Mouse (Mus musculus): ENCODE measurements around the gene Tmem119. TPM values are rescaled to one million over a fixed set of nuclear protein-coding genes. Genes with fewer than 3 reads are reported as not detected.

Gene Tmem119
- polyA plus RNA-seq, 1 experiment from 2014 or later = 4.9 TPM

- WGBS = 42% methylated on average over 8 of the region's 8 CpGs
- Histone ChIP-seq H3K4me3 (no peak within 1 kb of the TSS), H3K27me3 (no peaks in the 10 kb centered on the region), H3K9ac (replicated peaks) (no peak within 1 kb of the TSS), H3K4me2 (replicated peaks) (no peak within 1 kb of the TSS), H3K4me1 (0 out of 2 replicates have a peak, but pooled peaks cover 5% of the 10 kb centered on the region), H3K36me3 (no peaks in the 10 kb centered on the region), H3K27ac (replicated peaks) (no peak within 1 kb of the TSS), H3K9me3 (no peaks in the 10 kb centered on the region)
- no peak for ATAC-seq (replicated peaks)
Observed at GRCm38 (mm10) chr5:113832490-113832901, 32.2 kb upstream of the Tmem119 start, which contains the start of gene Selplg. TSS of gene Selplg (minus strand) at chr5:113832644.

GRCm38 (mm10) chr5:113831741-113832140, 31.4 kb upstream of the Tmem119 start:
- 65% methylated on average over 3 of the region's 3 CpGs for WGBS
- no peaks in the 10 kb centered on the region for H3K27me3 ChIP-seq

GRCm38 (mm10) chr5:113830796-113831195, 30.5 kb upstream of the Tmem119 start:
- 92% methylated on average over 5 of the region's 5 CpGs for WGBS
- Histone ChIP-seq H3K36me3 (no peaks in the 10 kb centered on the region), H3K4me1 (0 out of 2 replicates have a peak, but pooled peaks cover 5% of the 10 kb centered on the region), H3K9me3 (no peaks in the 10 kb centered on the region), H3K4me2 (replicated peaks) (no peak overlapping the region), H3K27me3 (no peaks in the 10 kb centered on the region), H3K4me3 (no peak overlapping the region), H3K27ac (replicated peaks) (no peak overlapping the region), H3K9ac (replicated peaks) (no peak overlapping the region)
- ATAC-seq (replicated peaks) = no peak

More at GRCm38 (mm10) chr5:113831741-113832140, 31.4 kb upstream of the Tmem119 start:
- Histone ChIP-seq H3K9ac (replicated peaks) (no peak overlapping the region), H3K4me1 (0 out of 2 replicates have a peak, but pooled peaks cover 5% of the 10 kb centered on the region), H3K4me2 (replicated peaks) (no peak overlapping the region), H3K36me3 (no peaks in the 10 kb centered on the region), H3K9me3 (no peaks in the 10 kb centered on the region), H3K4me3 (no peak overlapping the region), H3K27ac (replicated peaks) (no peak overlapping the region)
- ATAC-seq (replicated peaks) = no peak

- no peak overlapping the region for H3K9ac ChIP-seq (replicated peaks)
- H3K4me3 ChIP-seq = no peak overlapping the region
- no peak overlapping the region for H3K27ac ChIP-seq (replicated peaks)
- WGBS = 76% methylated on average over 10 of the region's 10 CpGs
- no peak for ATAC-seq (replicated peaks)
- no peaks in the 10 kb centered on the region for H3K9me3 ChIP-seq
- H3K4me2 ChIP-seq (replicated peaks) = no peak overlapping the region
- 0 out of 2 replicates have a peak, but pooled peaks cover 5% of the 10 kb centered on the region for H3K4me1 ChIP-seq
- no peaks in the 10 kb centered on the region for H3K27me3 ChIP-seq
- no peaks in the 10 kb centered on the region for H3K36me3 ChIP-seq
Observed at GRCm38 (mm10) chr5:113830292-113830643, 30.0 kb upstream of the Tmem119 start.

GRCm38 (mm10) chr5:113829566-113830291, 29.4 kb upstream of the Tmem119 start:
- H3K9ac ChIP-seq (replicated peaks) = no peak overlapping the region
- no peak for ATAC-seq (replicated peaks)
- no peaks in the 10 kb centered on the region for H3K27me3 ChIP-seq
- H3K9me3 ChIP-seq = no peaks in the 10 kb centered on the region
- 85% methylated on average over 7 of the region's 7 CpGs for WGBS
- H3K4me2 ChIP-seq (replicated peaks) = no peak overlapping the region
- H3K36me3 ChIP-seq = no peaks in the 10 kb centered on the region
- no peak overlapping the region for H3K27ac ChIP-seq (replicated peaks)
- 0 out of 2 replicates have a peak, but pooled peaks cover 5% of the 10 kb centered on the region for H3K4me1 ChIP-seq
- no peak overlapping the region for H3K4me3 ChIP-seq

- ATAC-seq (replicated peaks) = no peak
- no peaks in the 10 kb centered on the region for H3K36me3 ChIP-seq
- no peaks in the 10 kb centered on the region for H3K9me3 ChIP-seq
- H3K4me3 ChIP-seq = no peak overlapping the region
- H3K9ac ChIP-seq (replicated peaks) = no peak overlapping the region
- H3K4me2 ChIP-seq (replicated peaks) = no peak overlapping the region
- 0 out of 2 replicates have a peak, but pooled peaks cover 5% of the 10 kb centered on the region for H3K4me1 ChIP-seq
- WGBS = 67% methylated on average over 7 of the region's 7 CpGs
- H3K27me3 ChIP-seq = no peaks in the 10 kb centered on the region
- H3K27ac ChIP-seq (replicated peaks) = no peak overlapping the region
Observed at GRCm38 (mm10) chr5:113828481-113828880, 28.2 kb upstream of the Tmem119 start.

- H3K4me2 ChIP-seq (replicated peaks) = no peak overlapping the region
- WGBS = 50% methylated on average over 4 of the region's 4 CpGs
- no peaks in the 10 kb centered on the region for H3K9me3 ChIP-seq
- H3K27ac ChIP-seq (replicated peaks) = no peak overlapping the region
- no peak for ATAC-seq (replicated peaks)
- no peak overlapping the region for H3K9ac ChIP-seq (replicated peaks)
- no peak overlapping the region for H3K4me3 ChIP-seq
- H3K4me1 ChIP-seq = 0 out of 2 replicates have a peak, but pooled peaks cover 5% of the 10 kb centered on the region
- H3K36me3 ChIP-seq = no peaks in the 10 kb centered on the region
- H3K27me3 ChIP-seq = no peaks in the 10 kb centered on the region
Observed at GRCm38 (mm10) chr5:113827991-113828411, 27.7 kb upstream of the Tmem119 start.

- WGBS = 88% methylated on average over 4 of the region's 4 CpGs
- H3K9ac ChIP-seq (replicated peaks) = no peak overlapping the region
- no peak overlapping the region for H3K4me2 ChIP-seq (replicated peaks)
- H3K4me1 ChIP-seq = no peaks in the 10 kb centered on the region
- H3K36me3 ChIP-seq = no peaks in the 10 kb centered on the region
- no peak overlapping the region for H3K4me3 ChIP-seq
- no peak for ATAC-seq (replicated peaks)
- no peaks in the 10 kb centered on the region for H3K27me3 ChIP-seq
- H3K9me3 ChIP-seq = no peaks in the 10 kb centered on the region
- H3K27ac ChIP-seq (replicated peaks) = no peak overlapping the region
Observed at GRCm38 (mm10) chr5:113826619-113827018, 26.3 kb upstream of the Tmem119 start.

- Histone ChIP-seq H3K9ac (replicated peaks) (no peak overlapping the region), H3K9me3 (no peaks in the 10 kb centered on the region), H3K27me3 (no peaks in the 10 kb centered on the region), H3K4me1 (no peaks in the 10 kb centered on the region), H3K36me3 (no peaks in the 10 kb centered on the region), H3K27ac (replicated peaks) (no peak overlapping the region), H3K4me2 (replicated peaks) (no peak overlapping the region), H3K4me3 (no peak overlapping the region)
- WGBS = 89% methylated on average over 7 of the region's 7 CpGs
- ATAC-seq (replicated peaks) = no peak
Observed at GRCm38 (mm10) chr5:113825558-113825957, 25.2 kb upstream of the Tmem119 start.

- Histone ChIP-seq H3K9ac (replicated peaks) (no peak overlapping the region), H3K4me2 (replicated peaks) (no peak overlapping the region), H3K27me3 (no peaks in the 10 kb centered on the region), H3K36me3 (no peaks in the 10 kb centered on the region), H3K27ac (replicated peaks) (no peak overlapping the region), H3K9me3 (no peaks in the 10 kb centered on the region), H3K4me3 (no peak overlapping the region), H3K4me1 (no peaks in the 10 kb centered on the region)
- no peak for ATAC-seq (replicated peaks)
- WGBS = 85% methylated on average over 4 of the region's 4 CpGs
Observed at GRCm38 (mm10) chr5:113824228-113824627, 23.9 kb upstream of the Tmem119 start.

GRCm38 (mm10) chr5:113818572-113818971, 18.3 kb upstream of the Tmem119 start:
- Histone ChIP-seq H3K27ac (replicated peaks) (no peak overlapping the region), H3K27me3 (no peaks in the 10 kb centered on the region), H3K4me3 (no peak overlapping the region), H3K4me1 (peaks cover 4% of the 10 kb centered on the region; the same call in 1 of the 2 replicates), H3K9ac (replicated peaks) (no peak overlapping the region), H3K4me2 (replicated peaks) (no peak overlapping the region), H3K9me3 (no peaks in the 10 kb centered on the region), H3K36me3 (no peaks in the 10 kb centered on the region)
- WGBS = 63% methylated on average over 14 of the region's 14 CpGs
- no peak for ATAC-seq (replicated peaks)

GRCm38 (mm10) chr5:113815638-113816152, 15.4 kb upstream of the Tmem119 start:
- H3K4me2 ChIP-seq (replicated peaks) = peak overlapping the region; percentile 10; the same call in 1 of the 2 replicates
- H3K27me3 ChIP-seq = no peaks in the 10 kb centered on the region
- H3K9ac ChIP-seq (replicated peaks) = no peak overlapping the region; the same call in 1 of the 2 replicates
- no peak overlapping the region for H3K4me3 ChIP-seq
- no peaks in the 10 kb centered on the region for H3K36me3 ChIP-seq
- peaks cover 4% of the 10 kb centered on the region; the same call in 1 of the 2 replicates for H3K4me1 ChIP-seq
- H3K27ac ChIP-seq (replicated peaks) = no peak overlapping the region
- H3K9me3 ChIP-seq = no peaks in the 10 kb centered on the region
- no peak for ATAC-seq (replicated peaks)
- 15% methylated on average over 15 of the region's 15 CpGs for WGBS

All from forebrain, embryonic 15.5 days (tissue).